Mouse (Mus musculus): ENCODE results near the gene Nrxn2.
A peak's percentile ranks its signal among the peaks of the same experiment; 100 is the strongest.

The Nrxn2 gene

DNA sequence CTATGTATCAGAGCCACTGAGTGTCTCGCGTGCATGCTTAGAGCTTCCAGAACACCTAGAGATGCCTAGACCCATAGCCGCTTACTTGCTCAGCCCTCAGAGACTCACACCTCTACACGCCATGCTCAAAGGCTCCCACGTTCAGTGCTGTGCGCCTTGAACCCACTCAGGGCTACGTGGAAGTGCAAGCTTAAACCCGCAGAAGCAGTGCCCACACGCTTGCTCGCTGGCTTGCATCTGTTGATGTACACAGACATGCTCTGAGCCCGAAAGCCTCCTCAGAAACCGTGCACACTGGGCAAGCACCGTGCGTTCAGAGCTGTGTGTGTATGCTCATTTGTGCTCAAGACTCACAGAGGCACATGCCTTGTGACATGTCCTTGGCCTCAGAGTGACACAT lies 103.8 kb downstream of the Nrxn2 start:
- DNase-seq: no peak

- no peak for DNase-seq
Measured at GRCm38 (mm10) chr19:6525023-6525422, 106.5 kb downstream of the Nrxn2 start.

DNA sequence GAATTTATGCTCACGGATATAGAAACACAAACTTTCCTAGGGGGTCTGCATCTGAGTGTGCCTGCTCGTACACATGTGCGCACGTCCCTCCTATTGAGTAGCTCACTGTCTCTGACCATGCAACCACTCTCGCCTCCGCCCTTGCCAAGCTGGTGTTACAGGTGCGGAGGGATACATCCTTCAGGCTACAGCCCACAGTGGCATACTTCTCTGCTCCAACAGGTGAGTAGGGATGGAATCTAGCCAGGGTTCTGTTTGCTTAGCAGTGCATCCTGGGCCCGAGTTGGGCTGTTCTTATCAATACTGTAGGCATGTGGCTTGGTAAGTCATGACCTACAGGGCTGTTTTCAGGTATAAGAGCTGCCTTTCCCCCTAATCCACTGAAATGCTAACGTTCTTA lies 107.5 kb downstream of the Nrxn2 start:
- DNase-seq: no peak

GRCm38 (mm10) chr19:6527439-6527838 lies 108.9 kb downstream of the Nrxn2 start:
- peak; percentile 94 for DNase-seq

- DNase-seq: peak; percentile 97
Measured at GRCm38 (mm10) chr19:6527839-6528531, 109.5 kb downstream of the Nrxn2 start.

DNA sequence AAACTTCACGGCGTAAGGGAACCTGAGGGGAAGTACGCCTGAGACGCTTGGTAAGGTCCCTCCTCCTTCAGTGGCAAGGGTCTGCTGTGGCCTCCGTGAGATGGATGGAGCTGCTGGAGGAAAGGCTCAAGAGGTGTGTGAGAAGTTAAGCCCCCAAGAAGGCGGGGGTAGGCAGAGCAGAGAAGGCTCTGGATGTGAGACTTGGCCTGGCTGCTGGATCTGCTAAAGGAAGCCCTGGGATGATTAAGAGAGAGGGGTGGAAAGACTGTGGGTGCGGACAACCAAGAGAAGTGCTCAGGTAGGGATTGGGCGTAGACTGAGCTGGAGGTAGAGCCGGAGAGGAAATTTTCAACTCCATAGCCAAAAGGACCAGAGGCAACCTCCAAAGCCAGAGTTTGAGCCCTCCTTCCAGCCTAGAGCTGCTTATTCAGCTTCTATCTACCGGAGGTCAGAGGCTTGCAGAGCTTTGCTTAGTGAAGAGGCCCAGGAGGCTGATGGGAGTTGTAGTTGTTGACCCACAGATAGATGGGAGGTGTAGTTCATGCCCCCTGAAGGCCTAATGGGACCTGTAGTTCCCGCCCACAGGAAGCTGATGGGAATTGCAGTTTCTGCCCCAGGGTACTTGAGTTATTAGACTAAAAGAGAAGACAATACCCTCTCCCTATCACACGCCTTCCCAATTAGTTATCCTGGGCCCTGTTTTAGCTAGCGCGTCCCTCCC lies 110.9 kb downstream of the Nrxn2 start:
- no peak for DNase-seq

GRCm38 (mm10) chr19:6530359-6530758 lies 111.8 kb downstream of the Nrxn2 start:
- DNase-seq: no peak

DNA sequence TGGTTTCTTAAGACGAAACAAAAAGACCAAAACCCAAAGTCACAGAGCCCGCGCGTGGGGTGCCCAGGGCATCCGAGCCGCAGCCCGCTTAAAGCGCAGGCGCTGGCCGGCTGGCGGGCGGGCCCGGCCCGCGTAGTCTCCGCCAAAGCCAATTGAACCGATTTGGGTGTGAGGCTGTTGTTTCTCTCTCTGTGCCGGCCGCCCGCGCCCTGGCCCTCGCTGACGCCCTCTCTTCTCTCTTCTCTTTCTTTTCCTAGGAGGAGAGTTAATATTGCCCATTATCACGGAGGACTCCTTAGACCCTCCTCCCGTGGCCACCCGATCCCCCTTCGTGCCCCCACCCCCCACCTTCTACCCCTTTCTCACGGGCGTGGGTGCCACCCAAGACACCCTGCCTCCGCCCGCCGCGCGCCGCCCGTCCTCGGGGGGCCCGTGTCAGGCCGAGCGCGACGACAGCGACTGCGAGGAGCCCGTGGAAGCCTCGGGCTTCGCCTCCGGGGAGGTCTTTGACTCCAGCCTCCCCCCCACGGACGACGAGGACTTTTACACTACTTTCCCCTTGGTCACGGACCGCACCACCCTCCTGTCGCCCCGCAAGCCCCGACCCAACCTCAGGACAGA lies 112.6 kb downstream of the Nrxn2 start:
- DNase-seq: peak; percentile 71

GRCm38 (mm10) chr19:6531832-6532471 lies 113.4 kb downstream of the Nrxn2 start:
- DNase-seq: no peak

GRCm38 (mm10) chr19:6532656-6533055 lies 114.1 kb downstream of the Nrxn2 start:
- DNase-seq: no peak

GRCm38 (mm10) chr19:6533290-6534117 lies 115.0 kb downstream of the Nrxn2 start:
- DNase-seq: peak; percentile 86

DNA sequence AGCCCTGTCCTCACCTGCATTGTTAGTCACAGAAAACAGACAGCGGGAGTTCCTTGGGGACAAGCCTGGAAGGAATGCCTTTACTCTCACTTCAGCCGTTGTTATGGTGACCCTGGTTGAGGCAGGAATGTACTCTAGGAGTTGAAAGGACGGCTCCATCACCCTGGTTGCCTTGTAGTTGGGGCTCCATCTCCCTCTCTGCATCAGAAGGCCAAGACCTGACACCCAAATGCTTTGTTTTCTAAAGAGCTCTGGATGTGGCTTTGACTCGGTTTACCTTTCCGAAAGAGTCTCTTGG lies 115.5 kb downstream of the Nrxn2 start:
- no peak for DNase-seq

DNA sequence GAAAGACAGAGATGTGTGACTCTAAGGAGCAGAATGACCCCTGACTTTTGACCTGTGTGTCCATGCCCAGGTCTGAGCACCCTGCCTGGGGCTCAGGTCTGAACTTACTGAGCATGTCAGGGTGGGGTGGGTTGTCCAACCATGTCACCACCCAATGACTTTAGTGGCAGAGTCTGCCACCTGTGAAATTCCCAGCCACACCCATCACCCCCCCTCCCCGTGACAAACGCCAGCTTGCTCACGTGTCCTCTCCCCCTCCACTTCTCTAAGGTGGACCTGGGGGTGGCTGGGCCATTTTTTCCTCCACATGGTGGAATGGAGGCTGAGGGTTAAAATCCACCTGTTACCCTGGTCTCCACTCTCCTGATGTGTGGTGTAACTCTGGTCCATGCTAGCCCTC lies 117.7 kb downstream of the Nrxn2 start:
- DNase-seq: peak; percentile 56

DNA sequence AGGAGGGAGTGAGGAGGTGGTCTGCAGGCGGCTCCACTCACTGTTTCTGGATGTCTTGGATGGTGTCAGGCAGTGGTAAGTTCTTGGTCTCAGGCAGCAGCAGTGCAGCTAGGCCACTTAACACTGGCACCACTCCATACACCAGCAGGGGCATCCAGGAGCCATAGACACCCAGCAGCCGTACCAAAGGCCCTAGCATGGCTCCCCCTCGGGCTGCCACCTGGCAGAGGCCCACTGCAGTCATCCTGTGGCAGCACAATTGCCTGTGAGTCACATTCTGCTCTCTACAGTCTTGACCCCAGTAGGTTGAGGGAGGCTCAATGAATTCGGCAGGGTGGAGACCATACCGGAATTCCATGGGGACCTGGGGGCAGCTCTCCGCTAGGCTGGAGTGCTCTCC lies 118.2 kb downstream of the Nrxn2 start:
- peak; percentile 79 for DNase-seq

GRCm38 (mm10) chr19:6537526-6537925 lies 119.0 kb downstream of the Nrxn2 start:
- peak; percentile 80 for DNase-seq

DNA sequence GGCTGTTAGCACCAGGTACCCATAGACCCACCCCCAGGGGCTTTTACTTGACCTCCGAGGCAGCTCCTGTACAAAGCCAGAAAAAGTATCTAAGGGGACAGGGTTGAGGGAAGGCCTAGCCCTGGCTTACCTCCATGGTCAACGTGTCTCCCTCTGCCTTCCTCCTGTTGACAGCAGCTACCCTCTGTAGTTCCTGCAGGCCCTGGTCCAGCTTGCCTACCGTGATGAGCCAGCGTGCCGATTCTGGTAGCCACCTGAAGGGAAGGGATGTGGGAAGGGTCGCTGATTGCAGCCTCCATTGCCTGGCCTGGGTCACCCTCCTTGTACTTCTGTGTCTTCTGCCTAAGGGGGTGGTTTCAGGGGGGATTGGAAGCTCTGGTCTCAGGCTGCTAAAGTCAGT lies 120.0 kb downstream of the Nrxn2 start:
- DNase-seq: peak; percentile 62

- DNase-seq: peak; percentile 26
Measured at GRCm38 (mm10) chr19:6539592-6539991, 121.1 kb downstream of the Nrxn2 start.

- no peak for DNase-seq
Measured at GRCm38 (mm10) chr19:6540191-6540590, 121.7 kb downstream of the Nrxn2 start.

DNA sequence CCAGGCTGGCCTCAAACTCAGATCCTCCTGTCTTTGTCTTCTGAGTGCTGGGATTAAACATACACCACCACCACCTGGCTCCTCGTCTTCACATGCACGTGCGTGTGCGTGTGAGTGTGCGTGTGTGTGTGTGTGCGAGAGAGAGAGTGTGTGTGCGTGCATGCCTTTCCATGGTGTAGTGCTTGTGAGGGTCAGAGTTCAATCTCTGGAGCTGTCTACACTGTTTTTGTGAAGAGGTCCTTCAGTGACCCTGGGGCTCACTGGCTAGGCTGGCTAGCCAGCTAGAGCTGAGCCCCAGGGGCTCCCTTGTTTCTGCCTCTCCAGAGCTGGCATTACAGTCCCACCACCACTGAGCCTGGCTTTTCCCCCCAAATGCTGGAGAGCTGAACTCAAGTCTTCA lies 123.0 kb downstream of the Nrxn2 start:
- peak; percentile 26 for DNase-seq

- peak; percentile 51 for DNase-seq
Measured at GRCm38 (mm10) chr19:6542367-6543034, 124.0 kb downstream of the Nrxn2 start, which contains the start of gene Slc22a12. TSS of gene Slc22a12 (minus strand) at chr19:6543032.

DNA sequence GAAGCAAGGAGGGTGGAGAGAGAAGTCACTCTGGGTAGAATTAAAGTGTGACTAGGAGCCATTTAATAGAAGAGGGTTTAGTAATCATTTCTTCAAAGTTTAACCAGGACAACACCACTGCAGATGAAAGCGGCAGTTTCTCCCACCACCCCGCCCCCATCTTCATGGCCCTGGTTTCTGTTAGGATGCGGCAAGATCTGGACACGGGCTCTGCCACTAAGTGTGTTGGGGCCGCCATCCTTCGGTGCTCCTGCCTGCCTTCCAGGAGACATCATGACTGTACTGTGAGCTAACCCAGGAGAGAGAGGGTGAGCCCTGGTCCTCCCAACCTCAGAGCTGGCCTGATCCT lies 124.5 kb downstream of the Nrxn2 start:
- DNase-seq: peak; percentile 26

DNA sequence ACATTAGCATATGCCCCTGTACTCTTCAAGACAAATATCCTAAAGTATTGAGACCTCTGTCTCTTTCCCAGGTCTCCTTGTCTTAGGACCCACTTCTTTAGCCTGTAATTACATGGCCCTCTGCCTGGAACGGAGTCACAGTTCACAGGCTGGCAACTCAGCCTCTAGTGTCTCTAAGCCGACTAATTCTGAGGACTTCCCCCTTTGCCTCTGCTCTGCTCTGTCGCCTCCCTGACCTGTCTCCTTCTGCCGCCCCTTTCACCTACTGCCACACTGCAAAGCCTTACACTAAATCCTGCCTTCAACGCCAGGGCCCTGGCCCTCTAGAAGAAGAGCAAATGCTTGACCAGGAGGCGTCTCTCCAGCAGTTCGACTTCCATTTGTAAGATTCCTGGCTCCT lies 125.0 kb downstream of the Nrxn2 start:
- DNase-seq: no peak
